Mouse (Mus musculus): ENCODE measurements at regions not wholly inside any gene's neighbourhood (a gene's known extent, or its start where the extent isn't known, plus 50 kb on each side); places are given as distances from the start of the nearest gene placed in this dataset.

- no peak for DNase-seq (ENCODE audit: low spot score)
Observed at GRCm38 (mm10) chr8:76038526-76038925, 590.0 kb downstream of the Iqcm start.

- DNase-seq (ENCODE audit: low spot score): no peak
Observed at GRCm38 (mm10) chr8:76052003-76052402, 603.5 kb downstream of the Iqcm start.

- peak; percentile 1 for DNase-seq (ENCODE audit: low spot score)
Observed at GRCm38 (mm10) chr8:76067721-76068120, 619.2 kb downstream of the Iqcm start.

- no peak for DNase-seq (ENCODE audit: low spot score)
Observed at GRCm38 (mm10) chr8:76072671-76073351, 624.3 kb downstream of the Iqcm start.

- no peak for DNase-seq (ENCODE audit: low spot score)
Observed at GRCm38 (mm10) chr8:76120587-76121145, 672.2 kb downstream of the Iqcm start.

GRCm38 (mm10) chr8:76127486-76127885 lies 679.0 kb downstream of the Iqcm start:
- no peak for DNase-seq (ENCODE audit: low spot score)

GRCm38 (mm10) chr8:76137219-76137618 lies 688.7 kb downstream of the Iqcm start:
- no peak for DNase-seq (ENCODE audit: low spot score)

- no peak for DNase-seq (ENCODE audit: low spot score)
Observed at GRCm38 (mm10) chr8:76148681-76149080, 700.2 kb downstream of the Iqcm start.

GRCm38 (mm10) chr8:76182520-76182919 lies 716.7 kb upstream of the Nr3c2 start:
- DNase-seq (ENCODE audit: low spot score): no peak

GRCm38 (mm10) chr8:76183836-76184235 lies 715.4 kb upstream of the Nr3c2 start:
- no peak for DNase-seq (ENCODE audit: low spot score)

GRCm38 (mm10) chr8:76187293-76187692 lies 711.9 kb upstream of the Nr3c2 start:
- no peak for DNase-seq (ENCODE audit: low spot score)

GRCm38 (mm10) chr8:76211891-76212290 lies 687.4 kb upstream of the Nr3c2 start:
- no peak for DNase-seq (ENCODE audit: low spot score)

GRCm38 (mm10) chr8:76217819-76218580 lies 681.2 kb upstream of the Nr3c2 start:
- no peak for DNase-seq (ENCODE audit: low spot score)

GRCm38 (mm10) chr8:76230847-76231246 lies 668.4 kb upstream of the Nr3c2 start:
- DNase-seq (ENCODE audit: low spot score): no peak

GRCm38 (mm10) chr8:76249194-76249593 lies 650.0 kb upstream of the Nr3c2 start:
- DNase-seq (ENCODE audit: low spot score): no peak

- DNase-seq (ENCODE audit: low spot score): no peak
Observed at GRCm38 (mm10) chr8:76252161-76253010, 646.9 kb upstream of the Nr3c2 start.

Measured in lung, postnatal 25 days (tissue).